Comparison of ENCODE assay signal across 17 mouse cellular contexts in the genomic region with DNA sequence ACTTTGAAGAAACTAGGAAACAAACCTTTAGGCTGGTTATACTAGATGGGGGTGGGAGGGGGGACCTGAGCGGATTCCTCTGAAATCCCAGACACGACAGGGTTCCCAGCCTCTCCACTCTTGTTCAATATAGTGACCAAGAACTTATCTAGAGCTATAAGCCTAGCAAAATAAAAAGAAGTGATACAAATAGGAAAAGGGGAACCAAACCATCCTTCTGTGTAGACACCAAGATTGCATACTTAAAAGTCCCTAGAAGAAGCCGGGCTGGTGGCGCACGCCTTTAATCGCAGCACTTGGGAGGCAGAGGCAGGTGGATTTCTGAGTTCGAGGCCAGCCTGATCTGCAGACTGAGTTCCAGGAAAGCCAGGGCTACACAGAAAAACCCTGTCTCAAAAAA. TPM values are rescaled to one million over a fixed set of nuclear protein-coding genes. Genes with fewer than 3 reads are reported as not detected.
"Had no signal": no experiment of that assay in that cellular context is flagged by ENCODE, and none has a peak within 500 bp of the region (broad histone marks: within the 10 kb centered on the region; RNA-seq: fewer than 3 reads in every experiment).

No protein-coding gene starts in this region.

- H3K4me3 ChIP-seq: layer of hippocampus, adult 2 months; liver, embryonic 13.5 days; megakaryocyte, embryonic 14.5 days; midbrain, embryonic 10.5 days; midbrain, embryonic 13.5 days had no signal

- H3K9me3 ChIP-seq: liver, embryonic 13.5 days; midbrain, embryonic 13.5 days had no signal

- ATAC-seq: intestine, postnatal 0 days; lung, postnatal 0 days; midbrain, embryonic 13.5 days; midbrain, embryonic 16.5 days had no signal

- H3K27me3 ChIP-seq: liver, embryonic 13.5 days; midbrain, embryonic 13.5 days had no signal

- H3K4me1 ChIP-seq: midbrain, embryonic 10.5 days; midbrain, embryonic 13.5 days had no signal

- H3K27ac ChIP-seq: layer of hippocampus, adult 2 months; liver, embryonic 13.5 days; macrophage; midbrain, embryonic 10.5 days; midbrain, embryonic 13.5 days; stomach, postnatal 0 days had no signal

- H3K36me3 ChIP-seq: liver, embryonic 13.5 days; midbrain, embryonic 10.5 days; midbrain, embryonic 13.5 days had no signal

- H3K4me2 ChIP-seq: liver, embryonic 13.5 days; lung, embryonic 14.5 days; midbrain, embryonic 13.5 days had no signal

- H3K9ac ChIP-seq: liver, embryonic 13.5 days; lung, embryonic 14.5 days; midbrain, embryonic 13.5 days had no signal

- DNase-seq: kidney, adult 9 months; kidney, postnatal 25 days; layer of hippocampus, adult 9-11 months; liver, embryonic 13.5 days; lung, embryonic 14.5 days; thymus, adult 2 months; thymus, postnatal 14 days; thymus, postnatal 4 days had no signal

RNA-seq across cellular contexts. Expression of a gene that starts 36.6 kb away (rescaled TPM):
- polyA plus RNA-seq: macrophage had no signal
